Mouse (Mus musculus) heart, embryonic 12.5 days (tissue): Measurements from ENCODE around the gene Mark4. TPM values are rescaled to one million over a fixed set of nuclear protein-coding genes. Genes with fewer than 3 reads are reported as not detected.

Experiments used
- ATAC-seq: fragments of 200-750 bp; cut with Nextera tagmentation; 2 replicates; pipeline ENCODE4 v1.8.0; 2017; ENCODE audit warnings: moderate TSS enrichment, moderate library complexity; ENCODE audit not compliant: insufficient number of reproducible peaks, low FRiP score
- H3K27ac ChIP-seq: fragments of 300-500 bp; sonication (generic); 2 replicates; pipeline ENCODE4 v1.5.1; 2016; ENCODE audit warnings: mild to moderate bottlenecking, moderate library complexity; ENCODE audit not compliant: poor library complexity, severe bottlenecking
- H3K27me3 ChIP-seq: fragments of 300-500 bp; sonication (generic); replicated peaks from 2 replicates; pipeline ENCODE4 v1.6.1; 2016; ENCODE audit warnings: mild to moderate bottlenecking, moderate library complexity
- H3K36me3 ChIP-seq: fragments of 300-500 bp; sonication (generic); 2 replicates; pipeline ENCODE4 v1.6.1; 2016; ENCODE audit warnings: mild to moderate bottlenecking, moderate library complexity
- H3K4me1 ChIP-seq: fragments of 300-500 bp; sonication (generic); replicated peaks from 2 replicates; pipeline ENCODE4 v1.6.1; 2016; ENCODE audit warnings: mild to moderate bottlenecking
- H3K4me2 ChIP-seq: fragments of 300-500 bp; sonication (generic); 2 replicates; pipeline ENCODE4 v1.6.1; 2016; ENCODE audit warnings: mild to moderate bottlenecking, moderate library complexity
- H3K4me3 ChIP-seq: fragments of 300-500 bp; sonication (generic); 2 replicates; pipeline ENCODE4 v1.5.1; 2016; ENCODE audit warnings: mild to moderate bottlenecking
- H3K9ac ChIP-seq: fragments of 300-500 bp; sonication (generic); 2 replicates; pipeline ENCODE4 v1.6.1; 2016; ENCODE audit warnings: mild to moderate bottlenecking, moderate library complexity
- H3K9me3 ChIP-seq: fragments of 300-500 bp; sonication (generic); replicated peaks from 2 replicates; pipeline ENCODE4 v1.6.1; 2016; ENCODE audit warnings: mild to moderate bottlenecking, moderate library complexity
- WGBS: fragments of 180-500 bp; shearing (Covaris S2); methylation state at CpG from one replicate; pipeline ENCODE4 v1.1.7; 2016; 5-methylcytosine and 5-hydroxymethylcytosine counted together
- polyA plus RNA-seq: library from polyadenylated mRNA; unstranded; fragments of >200 nt; fragmentation: Nextera tagmentation; extraction: Ambion mirVana; gene quantifications from 2 replicates; pipeline ENCODE4 v1.2.1, GENCODE M21; 2016

Gene Mark4
- polyA plus RNA-seq, 1 experiment from 2014 or later: 11.4 TPM

DNA sequence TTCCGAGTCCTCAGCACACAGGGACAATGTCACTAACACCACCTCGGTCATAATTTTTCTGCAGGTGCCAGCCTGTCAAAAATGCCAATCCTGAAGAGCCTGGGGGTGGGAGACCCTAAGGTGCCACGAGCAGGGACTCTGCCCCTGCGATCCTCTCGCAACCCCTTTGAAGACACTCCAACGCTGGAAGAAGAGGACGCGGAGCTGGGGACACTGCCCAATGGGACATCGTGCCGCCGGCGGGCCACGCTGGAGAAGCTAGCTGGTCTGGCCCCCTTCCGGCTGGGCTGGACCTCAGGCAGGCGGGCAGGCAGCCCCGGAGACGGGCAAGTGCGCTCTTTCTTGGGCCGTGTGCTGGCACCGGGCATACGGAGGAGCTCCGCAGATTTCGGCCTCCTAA lies 10.8 kb upstream of the Mark4 start:
- Histone ChIP-seq H3K9ac (no peak overlapping the region), H3K4me2 (no peak overlapping the region), H3K27ac (no peak overlapping the region), H3K4me1 (peaks cover 40% of the 10 kb centered on the region), H3K9me3 (no peaks in the 10 kb centered on the region; the same call in 1 of the 2 replicates), H3K36me3 (no peaks in the 10 kb centered on the region), H3K27me3 (peaks cover 73% of the 10 kb centered on the region), H3K4me3 (no peak overlapping the region)
- ATAC-seq: no peak
- 29% methylated on average over 23 of the region's 23 CpGs for WGBS

DNA sequence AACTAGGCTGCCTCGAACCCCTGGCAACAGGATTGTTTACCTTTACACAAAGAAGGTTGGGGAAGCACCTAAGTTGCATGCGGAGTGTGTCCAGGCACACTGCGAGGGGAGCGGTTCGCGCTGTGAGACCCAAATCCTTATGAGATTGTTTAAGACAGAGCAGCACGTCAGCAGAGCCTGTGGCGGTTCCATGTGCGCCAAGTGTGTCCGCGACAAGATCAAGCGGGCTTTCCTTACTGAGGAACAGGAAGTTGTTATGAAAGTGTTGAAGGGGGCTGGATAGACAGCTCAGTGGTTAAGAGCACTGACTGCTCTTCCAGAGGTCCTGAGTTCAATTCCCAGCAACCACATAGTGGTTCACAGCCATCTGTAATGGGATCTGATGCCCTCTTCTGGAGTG lies 9.7 kb upstream of the Mark4 start:
- Histone ChIP-seq H3K9me3 (no peaks in the 10 kb centered on the region; the same call in 1 of the 2 replicates), H3K27me3 (peaks cover 62% of the 10 kb centered on the region), H3K9ac (no peak overlapping the region), H3K4me3 (no peak overlapping the region), H3K4me2 (no peak overlapping the region), H3K4me1 (peaks cover 39% of the 10 kb centered on the region), H3K27ac (no peak overlapping the region), H3K36me3 (no peaks in the 10 kb centered on the region)
- 69% methylated on average over 12 of the region's 12 CpGs for WGBS
- ATAC-seq: no peak

- ATAC-seq: no peak
- Histone ChIP-seq H3K27ac (no peak overlapping the region), H3K9me3 (no peaks in the 10 kb centered on the region; the same call in 1 of the 2 replicates), H3K27me3 (peaks cover 56% of the 10 kb centered on the region), H3K4me3 (no peak overlapping the region), H3K4me1 (peaks cover 39% of the 10 kb centered on the region), H3K9ac (no peak overlapping the region), H3K4me2 (no peak overlapping the region), H3K36me3 (no peaks in the 10 kb centered on the region)
- WGBS: 30% methylated on average over 6 of the region's 6 CpGs
Measured at GRCm38 (mm10) chr7:19467638-19468037, 9.0 kb upstream of the Mark4 start.

DNA sequence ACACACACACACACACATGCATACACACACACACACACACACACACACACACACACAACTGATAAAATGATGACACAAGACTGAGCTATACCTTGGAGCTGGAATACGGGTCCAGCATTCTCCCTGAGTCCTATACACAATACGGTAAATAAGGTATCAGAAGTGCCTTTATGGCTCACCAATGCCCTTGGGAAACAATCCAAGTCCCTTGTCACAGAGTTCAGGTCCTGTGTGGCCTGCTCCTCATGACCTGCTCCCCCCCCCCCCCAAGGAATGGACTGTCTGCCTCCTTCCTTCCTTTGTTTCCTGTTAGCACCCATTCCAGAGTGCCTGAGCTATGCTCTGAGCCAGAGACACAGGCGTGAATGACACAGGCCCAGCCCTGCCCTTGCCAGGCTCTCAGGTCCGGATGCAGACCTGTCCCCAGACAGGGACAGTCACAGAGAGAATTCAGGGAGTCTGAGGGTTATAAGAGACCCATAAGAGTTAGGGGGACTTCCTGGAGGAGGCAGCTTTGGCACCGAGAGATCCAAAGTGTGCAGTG lies 8.1 kb upstream of the Mark4 start:
- no peak overlapping the region for H3K4me2 ChIP-seq

DNA sequence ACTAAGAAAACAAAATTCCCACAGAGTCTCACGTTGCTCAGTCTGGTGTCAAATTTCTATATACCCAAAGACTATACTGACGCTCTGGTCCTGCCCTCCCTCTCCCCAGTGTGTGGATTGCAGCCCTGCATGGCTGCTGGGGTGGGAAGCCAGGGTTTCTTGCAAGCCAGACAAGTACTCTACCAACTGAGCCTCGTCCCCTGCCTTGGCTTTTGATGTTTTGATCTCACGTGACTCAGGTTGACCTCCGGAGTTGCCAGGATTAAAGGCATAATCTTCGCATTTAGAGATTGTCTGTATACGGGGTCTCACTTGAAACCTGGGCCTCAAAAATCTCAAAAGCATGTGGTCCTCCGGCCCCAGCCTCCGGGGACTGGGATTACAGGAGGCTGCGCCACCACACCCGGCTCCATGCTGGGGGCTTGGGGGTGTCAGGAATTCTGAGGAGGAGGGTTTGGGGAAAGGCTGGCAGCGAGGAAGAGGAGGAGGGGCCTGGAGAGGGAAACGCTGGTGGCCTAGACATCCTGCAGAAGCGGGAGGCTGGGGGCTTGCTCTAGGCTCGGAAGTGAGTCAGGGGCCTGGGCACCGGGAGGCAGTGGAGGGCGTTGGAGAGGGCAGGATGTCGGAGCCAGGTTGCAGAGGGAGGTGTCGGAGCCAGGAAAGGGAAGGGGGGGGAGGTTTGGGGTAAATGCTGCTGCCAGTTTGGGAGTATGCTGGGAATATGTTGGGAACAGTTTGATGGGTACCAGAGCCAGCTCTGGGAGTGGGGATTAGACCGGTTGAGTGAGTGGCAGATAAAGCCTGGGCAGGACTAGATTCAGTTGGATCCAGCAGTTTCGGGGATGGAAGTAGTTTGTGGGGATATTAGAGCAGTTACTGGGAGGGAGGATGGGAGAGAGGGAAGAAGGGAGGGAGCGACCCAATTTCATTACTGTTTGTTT lies 6.0 kb upstream of the Mark4 start:
- peak overlapping the region; percentile 55 for H3K27ac ChIP-seq

More for the DNA sequence above, 8.1 kb upstream of the Mark4 start:
- Histone ChIP-seq H3K9me3 (no peaks in the 10 kb centered on the region), H3K27me3 (peaks cover 46% of the 10 kb centered on the region), H3K27ac (no peak overlapping the region), H3K9ac (no peak overlapping the region), H3K36me3 (no peaks in the 10 kb centered on the region), H3K4me1 (peaks cover 39% of the 10 kb centered on the region), H3K4me3 (no peak overlapping the region)
- 47% methylated on average over 5 of the region's 5 CpGs for WGBS
- ATAC-seq: no peak

DNA sequence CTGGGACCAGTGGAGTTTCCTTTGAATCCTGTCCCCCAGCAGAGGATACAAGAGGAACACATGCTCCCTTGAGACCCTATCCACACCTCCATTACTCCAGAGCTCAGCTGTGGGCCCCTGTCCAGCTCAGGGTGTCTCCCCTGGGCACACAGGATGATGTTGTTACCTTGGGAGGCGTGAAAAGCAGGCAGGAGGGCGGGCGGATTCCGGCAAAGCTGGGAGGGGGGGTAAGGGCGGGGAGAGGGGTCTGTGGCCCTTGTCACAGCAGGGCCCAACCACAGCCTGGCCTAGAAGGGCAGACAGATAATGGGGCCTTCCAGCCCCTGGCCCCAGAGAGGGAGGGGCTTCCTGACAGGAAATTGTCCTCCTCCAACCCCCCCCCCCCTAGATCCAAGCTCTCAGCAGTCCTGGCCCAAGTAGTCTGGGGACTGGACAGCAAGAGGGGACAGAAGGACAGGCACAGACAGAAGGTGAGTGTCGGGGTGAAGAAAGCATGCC lies 4.3 kb upstream of the Mark4 start, which contains the start of gene Exoc3l2:
Gene Exoc3l2, plus strand, starts transcription at position 448 of the 498 bp plus-strand sequence.
- H3K27me3 ChIP-seq: peaks cover 17% of the 10 kb centered on the region
- 13% methylated on average over 6 of the region's 6 CpGs for WGBS
- H3K4me1 ChIP-seq: peaks cover 40% of the 10 kb centered on the region
- H3K9ac ChIP-seq: peak within 1 kb of the TSS; percentile 21
- H3K27ac ChIP-seq: peak within 1 kb of the TSS; percentile 56; the same call in 1 of the 2 replicates
- peak within 1 kb of the TSS; percentile 31 for H3K4me3 ChIP-seq
- no peaks in the 10 kb centered on the region for H3K9me3 ChIP-seq
- peak within 1 kb of the TSS; percentile 62 for H3K4me2 ChIP-seq
- H3K36me3 ChIP-seq: no peaks in the 10 kb centered on the region
- ATAC-seq: peak; percentile 37

More for the DNA sequence above, 6.0 kb upstream of the Mark4 start:
- 6% methylated on average over 22 of the region's 22 CpGs for WGBS
- no peaks in the 10 kb centered on the region for H3K9me3 ChIP-seq
- H3K4me1 ChIP-seq: peaks cover 36% of the 10 kb centered on the region
- peak overlapping the region; percentile 59 for H3K9ac ChIP-seq
- H3K4me2 ChIP-seq: peak overlapping the region; percentile 62
- H3K27me3 ChIP-seq: peaks cover 29% of the 10 kb centered on the region
- H3K4me3 ChIP-seq: peak overlapping the region; percentile 29
- ATAC-seq: peak; percentile 40
- no peaks in the 10 kb centered on the region for H3K36me3 ChIP-seq

DNA sequence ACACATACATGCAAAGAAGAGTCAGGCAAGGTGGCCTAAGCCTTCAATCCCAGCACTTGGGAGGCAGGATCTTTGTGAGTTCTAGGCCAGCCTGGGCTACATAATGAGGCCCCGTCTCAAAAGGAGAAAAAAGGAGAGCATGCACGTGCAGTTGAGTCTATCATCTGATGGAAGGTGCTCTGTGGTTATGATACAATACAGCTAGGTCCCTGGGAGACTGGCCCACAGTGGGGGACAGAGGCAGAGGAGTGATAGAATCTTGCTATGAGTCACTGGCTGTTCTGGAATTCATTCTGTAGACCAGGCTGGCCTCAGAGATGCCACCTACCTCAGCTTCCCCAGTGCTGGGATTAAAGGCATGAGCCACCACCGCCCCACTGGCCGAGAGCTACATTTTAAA lies 3.8 kb upstream of the Mark4 start:
- H3K9me3 ChIP-seq: no peaks in the 10 kb centered on the region
- H3K36me3 ChIP-seq: no peaks in the 10 kb centered on the region
- WGBS: 62% methylated on average over 4 of the region's 4 CpGs
- H3K4me2 ChIP-seq: peak overlapping the region; percentile 62
- H3K4me1 ChIP-seq: peaks cover 43% of the 10 kb centered on the region
- H3K4me3 ChIP-seq: peak overlapping the region; percentile 31; the same call in 1 of the 2 replicates
- H3K27me3 ChIP-seq: peaks cover 16% of the 10 kb centered on the region; the same call in 1 of the 2 replicates
- peak overlapping the region; percentile 56; the same call in 1 of the 2 replicates for H3K27ac ChIP-seq
- 0 out of 2 replicates have a peak overlapping the region, but pooled peaks have one; percentile 21 for H3K9ac ChIP-seq
- no peak for ATAC-seq

DNA sequence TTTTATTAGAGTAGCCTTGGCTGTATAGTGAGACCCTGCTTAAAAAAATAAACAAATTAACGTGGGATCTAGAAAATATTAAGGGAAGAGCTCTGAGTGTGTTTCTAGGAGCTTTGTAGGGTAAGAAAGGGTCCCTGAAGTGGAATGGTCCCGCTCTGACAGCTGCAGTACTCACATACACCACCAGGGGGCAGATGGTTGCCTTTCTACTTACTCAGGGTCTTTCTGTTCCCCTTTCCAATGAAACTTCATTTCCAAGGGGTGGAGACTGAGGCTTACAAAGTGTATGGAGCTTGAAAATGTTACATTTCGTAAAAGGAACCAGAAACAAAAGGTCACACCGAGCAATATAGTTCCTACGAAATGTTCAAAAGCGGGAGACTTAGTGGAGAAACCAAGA lies 2.9 kb upstream of the Mark4 start:
- Histone ChIP-seq H3K4me3 (no peak overlapping the region), H3K9me3 (no peaks in the 10 kb centered on the region), H3K4me1 (peaks cover 48% of the 10 kb centered on the region), H3K27ac (no peak overlapping the region), H3K4me2 (no peak overlapping the region), H3K27me3 (peaks cover 11% of the 10 kb centered on the region; the same call in 1 of the 2 replicates), H3K9ac (0 out of 2 replicates have a peak overlapping the region, but pooled peaks have one; percentile 32), H3K36me3 (peaks cover 4% of the 10 kb centered on the region; the same call in 1 of the 2 replicates)
- no peak for ATAC-seq
- 14% methylated on average over 6 of the region's 6 CpGs for WGBS

DNA sequence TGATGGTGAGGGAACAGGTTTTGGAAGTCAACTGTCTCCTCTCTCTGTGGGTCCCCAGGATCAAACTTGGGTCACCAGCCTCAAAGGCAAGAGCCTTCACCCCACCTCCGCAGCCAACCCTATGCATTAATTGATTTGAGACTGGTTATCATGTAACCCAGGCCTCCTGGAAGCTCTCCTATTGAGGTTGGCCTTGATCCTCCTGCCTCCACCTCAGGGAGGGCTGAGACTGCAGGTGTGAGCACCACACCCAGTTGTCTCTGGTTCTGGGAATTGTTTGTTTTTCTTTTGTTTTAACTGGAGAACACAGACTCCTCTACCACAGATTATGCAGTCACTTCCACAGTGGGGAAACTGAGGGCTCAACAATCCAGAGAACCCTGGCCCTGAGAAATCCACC lies 1.9 kb upstream of the Mark4 start:
- peaks cover 47% of the 10 kb centered on the region for H3K4me1 ChIP-seq
- no peak overlapping the region for H3K4me2 ChIP-seq
- peaks cover 11% of the 10 kb centered on the region; the same call in 1 of the 2 replicates for H3K36me3 ChIP-seq
- no peak overlapping the region for H3K27ac ChIP-seq
- peaks cover 2% of the 10 kb centered on the region; the same call in 1 of the 2 replicates for H3K27me3 ChIP-seq
- no peak overlapping the region for H3K9ac ChIP-seq
- WGBS: 85% methylated on average over 1 of the region's 1 CpGs
- H3K9me3 ChIP-seq: no peaks in the 10 kb centered on the region
- no peak overlapping the region for H3K4me3 ChIP-seq
- no peak for ATAC-seq

- no peaks in the 10 kb centered on the region for H3K27me3 ChIP-seq
- peak overlapping the region; percentile 97 for H3K4me2 ChIP-seq
- WGBS: 19% methylated on average over 6 of the region's 6 CpGs
- H3K9ac ChIP-seq: peak overlapping the region; percentile 95
- peak overlapping the region; percentile 100 for H3K4me3 ChIP-seq
- H3K4me1 ChIP-seq: peaks cover 35% of the 10 kb centered on the region
- peak overlapping the region; percentile 88 for H3K27ac ChIP-seq
- no peak for ATAC-seq
- H3K36me3 ChIP-seq: peaks cover 18% of the 10 kb centered on the region
- no peaks in the 10 kb centered on the region for H3K9me3 ChIP-seq
Measured at GRCm38 (mm10) chr7:19459144-19459870, 686 bp upstream of the Mark4 start.
